Mouse (Mus musculus): ENCODE results near the gene Gm21915. TPM values are rescaled to one million over a fixed set of nuclear protein-coding genes. Genes with fewer than 3 reads are reported as not detected.

Gene Gm21915
- polyA plus RNA-seq, 1 experiment from 2014 or later = not detected

DNA sequence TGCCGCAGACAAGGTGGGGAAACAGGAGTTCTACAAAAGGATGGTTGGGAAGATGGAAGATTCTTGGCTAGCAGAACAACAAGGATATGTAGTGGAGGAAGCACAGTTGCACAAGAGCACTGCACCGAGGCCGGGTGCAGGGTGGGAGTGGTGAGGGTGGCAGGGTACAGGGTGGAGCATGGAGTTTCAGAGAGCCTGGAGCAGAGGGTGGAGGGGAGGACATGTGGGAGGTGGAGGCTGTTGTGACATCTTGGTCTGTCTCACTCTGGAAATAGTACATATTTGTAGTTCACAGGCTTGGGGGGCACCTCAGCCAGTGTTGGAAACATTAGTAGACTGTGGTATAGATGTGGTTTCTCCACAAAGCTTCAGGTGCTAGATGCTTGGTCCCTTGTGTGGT, 28.8 kb downstream of the Gm21915 start:
- Histone ChIP-seq H3K4me1 (ENCODE audit: control insufficient read depth, insufficient read depth, low read length) (peaks cover 6% of the 10 kb centered on the region), H3K4me3 (ENCODE audit: low read depth, low read length) (no peak overlapping the region), H3K9me3 (replicated peaks; ENCODE audit: control insufficient read depth, low read length) (no peaks in the 10 kb centered on the region), H3K36me3 (ENCODE audit: control insufficient read depth, insufficient read depth, low read length) (no peaks in the 10 kb centered on the region), H3K4me2 (ENCODE audit: low read length) (no peak overlapping the region), H3K9ac (ENCODE audit: low read length) (no peak overlapping the region), H3K27ac (ENCODE audit: low read depth, low read length) (no peak overlapping the region), H3K27me3 (replicated peaks; ENCODE audit: control insufficient read depth, insufficient read depth, low read length) (no peaks in the 10 kb centered on the region)
- WGBS = 95% methylated on average over 3 of the region's 3 CpGs
- ATAC-seq = no peak
- DNase-seq (ENCODE audit: low spot score) = no peak

- Histone ChIP-seq H3K9ac (ENCODE audit: low read length) (no peak overlapping the region), H3K4me1 (ENCODE audit: control insufficient read depth, insufficient read depth, low read length) (peaks cover 5% of the 10 kb centered on the region), H3K27ac (ENCODE audit: low read depth, low read length) (no peak overlapping the region), H3K4me2 (ENCODE audit: low read length) (no peak overlapping the region), H3K27me3 (replicated peaks; ENCODE audit: control insufficient read depth, insufficient read depth, low read length) (no peaks in the 10 kb centered on the region), H3K4me3 (ENCODE audit: low read depth, low read length) (no peak overlapping the region), H3K36me3 (ENCODE audit: control insufficient read depth, insufficient read depth, low read length) (no peaks in the 10 kb centered on the region), H3K9me3 (replicated peaks; ENCODE audit: control insufficient read depth, low read length) (no peaks in the 10 kb centered on the region)
- whole genome bisulfite sequencing = 86% methylated on average over 5 of the region's 5 CpGs
- ATAC-seq = no peak
- DNase-seq (ENCODE audit: low spot score) = no peak
These were observed 29.8 kb downstream of the Gm21915 start for GRCm38 (mm10) chr9:40700253-40700652.

DNA sequence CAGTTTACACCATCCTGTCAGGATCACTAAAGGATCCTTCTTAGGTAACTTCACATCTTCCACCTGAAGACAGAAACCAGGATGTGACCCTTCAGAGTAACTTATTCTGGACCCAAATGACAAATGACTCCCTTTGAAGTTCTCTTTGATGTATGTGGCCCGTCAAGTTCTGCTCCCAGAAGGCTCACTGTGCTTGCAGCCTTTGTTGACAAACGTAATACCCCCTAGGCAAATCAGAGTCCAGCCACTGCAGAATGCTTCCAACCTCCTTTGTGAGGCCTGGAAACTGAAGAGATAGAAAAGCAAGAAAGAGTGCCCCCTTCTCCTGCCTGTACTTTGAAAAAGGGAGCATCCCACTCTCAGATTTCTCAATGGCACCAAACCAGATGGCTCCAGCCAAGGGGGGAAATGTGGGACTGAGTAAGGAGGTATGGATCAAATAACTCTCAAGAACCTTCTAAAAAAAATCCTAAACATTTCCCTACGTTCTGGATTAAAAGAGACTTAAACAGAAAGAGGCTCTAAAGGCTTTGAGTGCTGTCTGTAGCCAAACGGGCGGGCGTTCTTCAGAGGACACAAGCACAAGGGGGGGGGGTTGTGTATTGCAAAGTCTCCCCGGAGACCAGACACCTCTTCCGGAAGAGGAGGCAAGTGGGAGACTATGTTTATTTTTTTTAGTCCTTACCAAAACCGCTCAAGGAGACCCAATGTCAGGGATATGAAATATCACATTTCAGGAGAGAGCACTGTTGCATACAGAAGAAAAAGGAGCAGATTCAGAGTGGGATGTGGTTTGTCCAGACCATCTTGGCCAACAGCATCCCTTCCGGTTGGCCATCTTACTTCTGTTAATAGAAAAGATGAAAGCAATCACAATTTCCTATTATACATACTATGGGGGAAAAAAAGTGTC, 34.2 kb downstream of the Gm21915 start:
- no peak overlapping the region for H3K4me3 ChIP-seq (ENCODE audit: low read depth, low read length)
- no peaks in the 10 kb centered on the region for H3K36me3 ChIP-seq (ENCODE audit: control insufficient read depth, insufficient read depth, low read length)
- peaks cover 20% of the 10 kb centered on the region for H3K4me1 ChIP-seq (ENCODE audit: control insufficient read depth, insufficient read depth, low read length)
- WGBS = 62% methylated on average over 10 of the region's 10 CpGs
- DNase-seq (ENCODE audit: low spot score) (no peak), ATAC-seq (no peak)
- no peaks in the 10 kb centered on the region for H3K9me3 ChIP-seq (replicated peaks; ENCODE audit: control insufficient read depth, low read length)
- no peak overlapping the region for H3K9ac ChIP-seq (ENCODE audit: low read length)
- no peaks in the 10 kb centered on the region for H3K27me3 ChIP-seq (replicated peaks; ENCODE audit: control insufficient read depth, insufficient read depth, low read length)
- H3K4me2 ChIP-seq (ENCODE audit: low read length) = no peak overlapping the region
- H3K27ac ChIP-seq (ENCODE audit: low read depth, low read length) = no peak overlapping the region

- H3K27me3 ChIP-seq (replicated peaks; ENCODE audit: control insufficient read depth, insufficient read depth, low read length) = no peaks in the 10 kb centered on the region
- 36% methylated on average over 12 of the region's 12 CpGs for WGBS
- no peak overlapping the region for H3K4me2 ChIP-seq (ENCODE audit: low read length)
- H3K36me3 ChIP-seq (ENCODE audit: control insufficient read depth, insufficient read depth, low read length) = no peaks in the 10 kb centered on the region
- H3K4me1 ChIP-seq (ENCODE audit: control insufficient read depth, insufficient read depth, low read length) = peaks cover 22% of the 10 kb centered on the region
- DNase-seq (ENCODE audit: low spot score) (peak; percentile 67), ATAC-seq (peak; percentile 51)
- no peak overlapping the region for H3K9ac ChIP-seq (ENCODE audit: low read length)
- H3K27ac ChIP-seq (ENCODE audit: low read depth, low read length) = peak overlapping the region; percentile 72
- H3K4me3 ChIP-seq (ENCODE audit: low read depth, low read length) = no peak overlapping the region
- no peaks in the 10 kb centered on the region for H3K9me3 ChIP-seq (replicated peaks; ENCODE audit: control insufficient read depth, low read length)
These were observed 38.2 kb downstream of the Gm21915 start for GRCm38 (mm10) chr9:40708448-40709140.

DNA sequence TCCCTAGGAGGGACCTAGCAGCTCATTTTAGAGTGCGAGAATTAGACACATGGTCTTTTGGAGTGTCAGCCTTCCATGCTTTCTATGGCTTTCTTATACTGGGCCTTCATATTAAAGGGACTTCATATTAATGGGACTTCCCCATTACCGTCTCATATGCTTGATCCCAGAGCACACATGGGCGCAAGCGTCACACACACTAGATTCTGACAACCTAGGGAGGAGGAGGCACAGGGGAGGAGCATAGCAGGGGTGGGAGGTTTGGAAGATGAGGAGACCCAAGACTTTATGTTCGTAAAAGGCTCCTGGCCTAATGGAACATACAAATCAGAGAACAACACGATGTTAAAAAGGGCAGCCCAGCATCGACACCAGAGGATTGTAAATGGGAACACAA, 38.7 kb downstream of the Gm21915 start:
- no peak overlapping the region for H3K9ac ChIP-seq (ENCODE audit: low read length)
- WGBS = 80% methylated on average over 7 of the region's 7 CpGs
- peak overlapping the region; percentile 72; the same call in 1 of the 2 replicates for H3K27ac ChIP-seq (ENCODE audit: low read depth, low read length)
- H3K4me2 ChIP-seq (ENCODE audit: low read length) = no peak overlapping the region
- no peak for DNase-seq (ENCODE audit: low spot score)
- H3K4me3 ChIP-seq (ENCODE audit: low read depth, low read length) = no peak overlapping the region
- ATAC-seq = no peak; the same call in 1 of the 2 replicates
- H3K9me3 ChIP-seq (replicated peaks; ENCODE audit: control insufficient read depth, low read length) = no peaks in the 10 kb centered on the region
- no peaks in the 10 kb centered on the region for H3K36me3 ChIP-seq (ENCODE audit: control insufficient read depth, insufficient read depth, low read length)
- no peaks in the 10 kb centered on the region for H3K27me3 ChIP-seq (replicated peaks; ENCODE audit: control insufficient read depth, insufficient read depth, low read length)
- H3K4me1 ChIP-seq (ENCODE audit: control insufficient read depth, insufficient read depth, low read length) = peaks cover 22% of the 10 kb centered on the region

DNA sequence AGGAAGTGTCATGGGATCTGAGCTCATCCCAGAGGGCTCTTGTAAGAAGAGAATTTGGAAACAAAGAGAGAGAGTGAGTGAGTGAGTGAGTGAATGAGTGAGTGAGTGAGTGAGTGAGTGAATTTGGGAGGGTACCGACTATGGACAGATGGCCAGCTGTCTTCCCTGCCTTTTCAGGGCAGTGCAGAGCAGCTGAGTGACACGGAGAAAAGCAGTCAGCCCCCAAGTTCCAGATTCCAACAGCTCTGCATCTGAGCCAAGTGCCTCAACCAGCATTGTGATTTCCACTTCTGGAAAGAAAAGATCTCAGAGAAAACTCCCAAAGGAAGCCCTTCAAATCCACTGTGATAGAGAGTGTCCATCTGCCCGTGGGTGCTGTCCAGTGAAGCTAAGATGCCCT, 39.2 kb downstream of the Gm21915 start:
- H3K4me2 ChIP-seq (ENCODE audit: low read length) = no peak overlapping the region
- H3K27ac ChIP-seq (ENCODE audit: low read depth, low read length) = peak overlapping the region; percentile 72; the same call in 1 of the 2 replicates
- peaks cover 19% of the 10 kb centered on the region for H3K4me1 ChIP-seq (ENCODE audit: control insufficient read depth, insufficient read depth, low read length)
- no peak for ATAC-seq
- WGBS = 68% methylated on average over 3 of the region's 3 CpGs
- H3K27me3 ChIP-seq (replicated peaks; ENCODE audit: control insufficient read depth, insufficient read depth, low read length) = no peaks in the 10 kb centered on the region
- no peak overlapping the region for H3K4me3 ChIP-seq (ENCODE audit: low read depth, low read length)
- H3K9me3 ChIP-seq (replicated peaks; ENCODE audit: control insufficient read depth, low read length) = no peaks in the 10 kb centered on the region
- H3K9ac ChIP-seq (ENCODE audit: low read length) = no peak overlapping the region
- H3K36me3 ChIP-seq (ENCODE audit: control insufficient read depth, insufficient read depth, low read length) = no peaks in the 10 kb centered on the region
- DNase-seq (ENCODE audit: low spot score) = peak; percentile 16

DNA sequence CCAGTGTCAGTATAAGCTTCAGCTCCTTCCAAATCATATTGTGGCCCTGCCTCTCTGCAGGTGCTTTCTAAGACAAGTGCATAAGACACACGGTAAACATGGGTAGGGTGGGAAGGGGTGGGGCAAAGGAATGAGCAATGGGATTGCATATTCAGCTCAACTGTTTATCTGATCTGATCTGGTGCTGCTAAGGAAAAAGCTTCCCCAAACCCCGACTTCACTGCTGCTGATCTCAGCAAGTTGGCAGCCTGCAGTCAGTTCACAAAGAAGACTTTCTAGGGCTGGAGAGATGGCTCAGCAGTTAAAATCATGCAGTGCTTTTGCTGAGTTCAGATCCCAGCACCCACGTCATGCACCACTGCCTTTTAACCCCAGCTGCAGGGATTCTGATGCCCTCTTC, 39.6 kb downstream of the Gm21915 start:
- peaks cover 18% of the 10 kb centered on the region for H3K4me1 ChIP-seq (ENCODE audit: control insufficient read depth, insufficient read depth, low read length)
- H3K36me3 ChIP-seq (ENCODE audit: control insufficient read depth, insufficient read depth, low read length) = no peaks in the 10 kb centered on the region
- H3K27ac ChIP-seq (ENCODE audit: low read depth, low read length) = peak overlapping the region; percentile 72; the same call in 1 of the 2 replicates
- no peak for ATAC-seq
- H3K9ac ChIP-seq (ENCODE audit: low read length) = no peak overlapping the region
- no peak overlapping the region for H3K4me3 ChIP-seq (ENCODE audit: low read depth, low read length)
- 54% methylated on average over 3 of the region's 3 CpGs for WGBS
- DNase-seq (ENCODE audit: low spot score) = no peak
- no peaks in the 10 kb centered on the region for H3K9me3 ChIP-seq (replicated peaks; ENCODE audit: control insufficient read depth, low read length)
- H3K4me2 ChIP-seq (ENCODE audit: low read length) = no peak overlapping the region
- no peaks in the 10 kb centered on the region for H3K27me3 ChIP-seq (replicated peaks; ENCODE audit: control insufficient read depth, insufficient read depth, low read length)

- no peaks in the 10 kb centered on the region for H3K9me3 ChIP-seq (replicated peaks; ENCODE audit: control insufficient read depth, low read length)
- ATAC-seq (no peak), DNase-seq (ENCODE audit: low spot score) (no peak)
- no peak overlapping the region for H3K4me3 ChIP-seq (ENCODE audit: low read depth, low read length)
- H3K4me2 ChIP-seq (ENCODE audit: low read length) = no peak overlapping the region
- no peak overlapping the region for H3K27ac ChIP-seq (ENCODE audit: low read depth, low read length)
- no peaks in the 10 kb centered on the region for H3K27me3 ChIP-seq (replicated peaks; ENCODE audit: control insufficient read depth, insufficient read depth, low read length)
- H3K9ac ChIP-seq (ENCODE audit: low read length) = no peak overlapping the region
- WGBS = 79% methylated on average over 4 of the region's 4 CpGs
- H3K36me3 ChIP-seq (ENCODE audit: control insufficient read depth, insufficient read depth, low read length) = no peaks in the 10 kb centered on the region
- peaks cover 18% of the 10 kb centered on the region for H3K4me1 ChIP-seq (ENCODE audit: control insufficient read depth, insufficient read depth, low read length)
These were observed 41.2 kb downstream of the Gm21915 start for GRCm38 (mm10) chr9:40711654-40712053.
